Mouse (Mus musculus): ENCODE measurements around the gene Pknox1. TPM values are rescaled to one million over a fixed set of nuclear protein-coding genes. Genes with fewer than 3 reads are reported as not detected.

Pknox1 gene
- polyA plus RNA-seq, 1 experiment, result 19.3 TPM

- H3K27ac ChIP-seq (ENCODE audit: control insufficient read depth, insufficient read depth, low read depth, low read length, poor library complexity), result no peak overlapping the region
- no peak for TF ChIP-seq POLR2A (IDR thresholded peaks at IDR 0.05; ENCODE audit: borderline replicate concordance, control insufficient read depth, low read depth, low read length)
- no peak for TF ChIP-seq CTCF (IDR thresholded peaks at IDR 0.05; ENCODE audit: control insufficient read depth, insufficient read depth, low read length)
- H3K4me3 ChIP-seq (replicated peaks; ENCODE audit: control insufficient read depth, low read depth, low read length), result no peak overlapping the region
- 89% methylated on average over 5 of the region's 5 CpGs for WGBS
- H3K4me1 ChIP-seq (ENCODE audit: control insufficient read depth, insufficient read depth, low read length), result peaks cover 2% of the 10 kb centered on the region; the same call in 1 of the 2 replicates
Measured at GRCm38 (mm10) chr17:31571689-31572088, 7.2 kb downstream of the Pknox1 start.

GRCm38 (mm10) chr17:31574662-31575061 is 10.1 kb downstream of the Pknox1 start:
- WGBS, result 53% methylated on average over 7 of the region's 7 CpGs
- Histone ChIP-seq H3K4me3 (replicated peaks; ENCODE audit: control insufficient read depth, low read depth, low read length) (no peak overlapping the region), H3K4me1 (ENCODE audit: control insufficient read depth, insufficient read depth, low read length) (no peaks in the 10 kb centered on the region; the same call in 1 of the 2 replicates), H3K27ac (ENCODE audit: control insufficient read depth, insufficient read depth, low read depth, low read length, poor library complexity) (no peak overlapping the region)
- TF ChIP-seq POLR2A (IDR thresholded peaks at IDR 0.05; ENCODE audit: borderline replicate concordance, control insufficient read depth, low read depth, low read length) (no peak), CTCF (IDR thresholded peaks at IDR 0.05; ENCODE audit: control insufficient read depth, insufficient read depth, low read length) (no peak)

GRCm38 (mm10) chr17:31576394-31577175 is 12.1 kb downstream of the Pknox1 start:
- TF ChIP-seq CTCF (IDR thresholded peaks at IDR 0.05; ENCODE audit: control insufficient read depth, insufficient read depth, low read length) (no peak), POLR2A (IDR thresholded peaks at IDR 0.05; ENCODE audit: borderline replicate concordance, control insufficient read depth, low read depth, low read length) (no peak)
- Histone ChIP-seq H3K27ac (ENCODE audit: control insufficient read depth, insufficient read depth, low read depth, low read length, poor library complexity) (no peak overlapping the region), H3K4me1 (ENCODE audit: control insufficient read depth, insufficient read depth, low read length) (no peaks in the 10 kb centered on the region; the same call in 1 of the 2 replicates), H3K4me3 (replicated peaks; ENCODE audit: control insufficient read depth, low read depth, low read length) (no peak overlapping the region)
- 70% methylated on average over 10 of the region's 10 CpGs for WGBS

- 84% methylated on average over 3 of the region's 3 CpGs for WGBS
- H3K4me1 ChIP-seq (ENCODE audit: control insufficient read depth, insufficient read depth, low read length), result no peaks in the 10 kb centered on the region; the same call in 1 of the 2 replicates
- H3K4me3 ChIP-seq (replicated peaks; ENCODE audit: control insufficient read depth, low read depth, low read length), result no peak overlapping the region
- no peak overlapping the region for H3K27ac ChIP-seq (ENCODE audit: control insufficient read depth, insufficient read depth, low read depth, low read length, poor library complexity)
- TF ChIP-seq CTCF (IDR thresholded peaks at IDR 0.05; ENCODE audit: control insufficient read depth, insufficient read depth, low read length), result no peak
- no peak for TF ChIP-seq POLR2A (IDR thresholded peaks at IDR 0.05; ENCODE audit: borderline replicate concordance, control insufficient read depth, low read depth, low read length)
Measured at GRCm38 (mm10) chr17:31580344-31580743, 15.8 kb downstream of the Pknox1 start.

GRCm38 (mm10) chr17:31583185-31583584 is 18.7 kb downstream of the Pknox1 start:
- no peak for TF ChIP-seq POLR2A (IDR thresholded peaks at IDR 0.05; ENCODE audit: borderline replicate concordance, control insufficient read depth, low read depth, low read length)
- TF ChIP-seq CTCF (IDR thresholded peaks at IDR 0.05; ENCODE audit: control insufficient read depth, insufficient read depth, low read length), result no peak
- peaks cover 3% of the 10 kb centered on the region; the same call in 1 of the 2 replicates for H3K4me1 ChIP-seq (ENCODE audit: control insufficient read depth, insufficient read depth, low read length)

GRCm38 (mm10) chr17:31583781-31584180 is 19.2 kb downstream of the Pknox1 start:
- 80% methylated on average over 6 of the region's 6 CpGs for WGBS
- no peak for TF ChIP-seq POLR2A (IDR thresholded peaks at IDR 0.05; ENCODE audit: borderline replicate concordance, control insufficient read depth, low read depth, low read length)
- TF ChIP-seq CTCF (IDR thresholded peaks at IDR 0.05; ENCODE audit: control insufficient read depth, insufficient read depth, low read length), result no peak
- Histone ChIP-seq H3K4me1 (ENCODE audit: control insufficient read depth, insufficient read depth, low read length) (peaks cover 5% of the 10 kb centered on the region; the same call in 1 of the 2 replicates), H3K27ac (ENCODE audit: control insufficient read depth, insufficient read depth, low read depth, low read length, poor library complexity) (no peak overlapping the region), H3K4me3 (replicated peaks; ENCODE audit: control insufficient read depth, low read depth, low read length) (no peak overlapping the region)

More at GRCm38 (mm10) chr17:31583185-31583584, 18.7 kb downstream of the Pknox1 start:
- 70% methylated on average over 3 of the region's 3 CpGs for WGBS
- no peak overlapping the region for H3K4me3 ChIP-seq (replicated peaks; ENCODE audit: control insufficient read depth, low read depth, low read length)
- no peak overlapping the region for H3K27ac ChIP-seq (ENCODE audit: control insufficient read depth, insufficient read depth, low read depth, low read length, poor library complexity)

- WGBS, result 70% methylated on average over 7 of the region's 7 CpGs
- peak overlapping the region; percentile 38; the same call in 1 of the 2 replicates for H3K27ac ChIP-seq (ENCODE audit: control insufficient read depth, insufficient read depth, low read depth, low read length, poor library complexity)
- TF ChIP-seq CTCF (IDR thresholded peaks at IDR 0.05; ENCODE audit: control insufficient read depth, insufficient read depth, low read length) (no peak), POLR2A (IDR thresholded peaks at IDR 0.05; ENCODE audit: borderline replicate concordance, control insufficient read depth, low read depth, low read length) (no peak)
- peaks cover 5% of the 10 kb centered on the region; the same call in 1 of the 2 replicates for H3K4me1 ChIP-seq (ENCODE audit: control insufficient read depth, insufficient read depth, low read length)
- no peak overlapping the region for H3K4me3 ChIP-seq (replicated peaks; ENCODE audit: control insufficient read depth, low read depth, low read length)
Measured at GRCm38 (mm10) chr17:31588115-31588514, 23.6 kb downstream of the Pknox1 start.

- Histone ChIP-seq H3K4me1 (ENCODE audit: control insufficient read depth, insufficient read depth, low read length) (peaks cover 5% of the 10 kb centered on the region; the same call in 1 of the 2 replicates), H3K27ac (ENCODE audit: control insufficient read depth, insufficient read depth, low read depth, low read length, poor library complexity) (no peak overlapping the region), H3K4me3 (replicated peaks; ENCODE audit: control insufficient read depth, low read depth, low read length) (no peak overlapping the region)
- 94% methylated on average over 4 of the region's 4 CpGs for WGBS
- TF ChIP-seq CTCF (IDR thresholded peaks at IDR 0.05; ENCODE audit: control insufficient read depth, insufficient read depth, low read length) (no peak), POLR2A (IDR thresholded peaks at IDR 0.05; ENCODE audit: borderline replicate concordance, control insufficient read depth, low read depth, low read length) (no peak)
Measured at GRCm38 (mm10) chr17:31588726-31589125, 24.2 kb downstream of the Pknox1 start.

Measured in bone marrow, adult 2 months (tissue).